Mouse (Mus musculus): ENCODE measurements at regions not wholly inside any gene's neighbourhood (a gene's known extent, or its start where the extent isn't known, plus 50 kb on each side); places are given as distances from the start of the nearest gene placed in this dataset.
A peak's percentile ranks its signal among the peaks of the same experiment; 100 is the strongest.

DNA sequence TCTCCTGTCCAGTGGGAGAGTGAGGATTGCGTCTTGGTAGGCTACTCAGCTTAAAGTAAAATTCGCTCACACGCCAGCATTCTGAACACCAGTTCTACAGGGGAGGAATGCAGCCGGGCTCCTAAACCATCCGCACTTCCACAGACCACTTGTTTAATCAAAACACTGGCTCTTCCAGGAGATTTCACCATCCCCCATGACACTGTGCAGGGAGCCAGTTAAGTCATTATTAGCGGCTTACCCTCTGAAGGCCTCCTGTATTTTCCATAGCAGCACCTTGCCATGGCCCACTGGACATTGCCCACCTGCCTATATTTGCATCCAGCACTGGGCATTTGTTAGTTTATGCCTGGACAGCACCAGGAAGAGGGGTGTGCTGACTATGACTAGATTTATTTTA, 355.5 kb downstream of the Cdh26 start:
- intact Hi-C loops (cut with DNase I): no loop called here
- DNase-seq: no peak

DNA sequence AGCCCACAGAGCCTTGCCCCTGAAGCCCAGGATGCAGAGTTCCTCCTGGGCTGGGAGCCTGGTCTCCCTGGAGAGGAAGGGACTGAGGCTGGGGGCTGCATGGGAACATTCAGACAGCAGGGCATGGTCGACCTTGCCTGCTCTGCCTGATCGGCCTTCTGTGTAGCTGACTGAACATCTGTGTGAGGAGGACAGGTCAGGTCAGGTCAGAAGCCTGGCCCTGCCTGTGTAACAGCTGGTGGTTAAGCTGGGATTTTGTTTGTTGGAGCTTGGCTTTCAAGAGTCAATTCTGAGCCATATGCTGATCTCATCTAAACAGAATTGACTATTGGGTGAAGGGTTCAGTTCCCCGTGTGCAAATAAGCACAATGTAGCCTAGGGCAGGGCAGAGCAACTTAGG, 365.5 kb downstream of the Cdh26 start:
- no peak for DNase-seq
- intact Hi-C loops (cut with DNase I): no loop called here

DNA sequence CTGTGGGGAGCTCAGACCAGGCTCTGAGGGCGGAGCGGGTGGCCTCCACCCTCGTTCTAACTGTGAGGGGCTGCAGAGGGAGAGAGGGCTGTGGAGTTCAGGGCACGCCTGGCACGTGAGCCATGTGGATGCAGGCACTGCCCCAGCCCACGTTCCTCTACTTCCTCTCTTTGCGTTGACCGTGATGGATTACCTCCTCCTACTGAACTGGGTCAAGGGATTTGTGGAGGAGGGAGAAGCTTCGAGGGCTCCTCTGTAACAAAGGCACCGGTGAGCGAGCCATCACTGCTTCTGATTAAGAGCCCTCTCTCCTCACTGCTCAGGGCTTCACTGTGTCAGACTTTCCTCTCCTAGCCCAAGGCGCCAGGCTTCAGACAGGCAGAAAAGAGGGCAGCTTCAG, 371.1 kb downstream of the Cdh26 start:
- intact Hi-C loops (cut with DNase I): no loop called here
- no peak for DNase-seq

DNA sequence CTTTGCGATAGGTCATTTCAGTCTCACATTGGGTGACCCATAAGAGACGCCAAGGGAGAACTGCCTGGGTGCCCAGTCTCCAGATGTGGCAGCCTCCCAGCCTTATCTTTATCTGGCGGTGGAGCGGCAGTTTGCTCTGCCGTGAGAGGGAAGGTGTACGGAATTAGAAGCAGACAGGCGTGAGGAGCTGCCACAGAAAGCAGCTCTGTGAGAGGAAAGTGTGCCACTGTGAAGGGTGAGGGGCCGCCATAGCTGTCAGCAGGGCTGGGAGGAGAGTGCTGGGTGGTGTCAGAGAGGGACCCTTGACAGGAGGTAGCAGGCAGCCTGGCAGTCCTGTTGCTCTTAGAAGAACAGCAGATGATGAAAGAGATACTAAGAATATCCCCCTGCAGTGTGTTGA, 375.0 kb downstream of the Cdh26 start:
- no peak for DNase-seq
- intact Hi-C loops (cut with DNase I): no loop called here

DNA sequence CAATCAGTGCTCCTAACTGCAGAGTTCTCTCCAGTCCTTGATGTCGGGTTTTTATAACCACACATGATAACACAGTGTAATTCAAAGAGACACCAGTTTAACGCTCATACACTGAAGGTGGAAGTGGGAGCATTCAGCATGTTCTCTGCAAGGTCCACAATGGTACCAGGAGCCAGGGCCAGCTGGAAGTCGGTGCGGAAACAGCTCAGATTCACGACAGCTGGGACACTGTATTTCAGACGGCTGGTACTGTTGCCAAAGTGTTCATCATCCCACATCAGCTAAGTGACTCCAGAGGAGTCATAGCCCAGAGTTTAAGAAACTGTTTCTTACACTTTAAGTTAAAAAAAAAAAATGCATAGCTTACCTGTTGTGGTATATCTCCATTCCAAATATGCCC, 391.2 kb downstream of the Cdh26 start:
- intact Hi-C loops (cut with DNase I): no loop called here
- no peak for DNase-seq

DNA sequence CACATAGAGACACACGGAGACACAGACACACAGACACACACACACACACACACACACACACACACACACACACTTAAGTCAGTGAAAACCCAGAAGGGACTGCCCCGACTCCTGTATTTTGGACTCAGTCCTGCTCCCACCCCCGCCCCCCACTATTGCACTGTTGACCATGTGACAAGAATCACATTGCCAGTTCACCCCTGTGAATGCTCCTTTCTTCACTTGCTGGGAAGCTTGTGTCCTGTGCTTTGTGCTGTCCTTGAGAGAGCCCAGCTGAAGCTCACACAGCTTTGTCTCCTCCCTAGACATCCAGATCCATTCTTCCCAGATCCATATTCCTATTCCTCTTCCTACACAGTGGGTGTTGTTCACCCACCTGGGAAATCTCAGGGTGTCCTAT, 400.0 kb downstream of the Cdh26 start:
- intact Hi-C loops (cut with DNase I): no loop called here
- no peak for DNase-seq

DNA sequence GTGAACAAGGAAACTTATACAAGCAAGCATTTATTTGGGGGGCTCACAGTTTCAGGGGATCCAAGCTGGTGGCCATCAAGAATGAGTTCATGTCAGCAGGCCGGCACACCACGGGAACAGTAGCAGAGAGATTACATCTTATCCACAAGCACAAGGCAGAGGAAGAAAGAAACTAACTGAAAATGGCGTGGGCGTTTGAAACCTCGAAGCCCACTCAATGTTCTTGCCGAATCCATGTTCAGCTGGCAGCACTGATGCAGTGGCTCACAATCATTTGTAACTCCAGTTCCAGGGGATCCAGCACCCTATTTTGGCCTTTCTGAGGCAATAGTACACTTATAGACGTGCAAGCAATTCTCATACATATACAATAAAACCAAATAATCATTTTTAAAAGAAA, 404.7 kb downstream of the Cdh26 start:
- DNase-seq: no peak
- intact Hi-C loops (cut with DNase I): no loop called here

DNA sequence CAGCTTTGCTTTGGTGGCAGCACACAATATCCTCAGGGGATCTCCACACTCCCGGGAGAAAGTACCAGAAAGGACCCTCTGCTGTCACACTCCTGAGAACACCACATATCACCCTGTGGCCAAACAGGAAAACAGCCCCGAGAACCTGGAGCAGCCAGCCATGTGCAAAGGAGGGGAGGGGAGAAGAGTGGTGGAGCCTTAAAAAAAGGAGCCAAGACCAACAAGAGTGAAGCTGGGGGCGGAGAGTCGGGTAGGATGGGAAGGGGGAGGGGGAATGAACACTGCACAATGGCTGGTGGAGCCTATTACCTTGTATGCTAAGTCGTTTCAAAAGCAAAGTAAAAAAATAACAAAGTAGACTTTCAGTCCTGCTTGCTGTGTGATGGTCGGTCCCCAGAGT, 408.2 kb downstream of the Cdh26 start:
- intact Hi-C loops (cut with DNase I): no loop called here
- no peak for DNase-seq

DNA sequence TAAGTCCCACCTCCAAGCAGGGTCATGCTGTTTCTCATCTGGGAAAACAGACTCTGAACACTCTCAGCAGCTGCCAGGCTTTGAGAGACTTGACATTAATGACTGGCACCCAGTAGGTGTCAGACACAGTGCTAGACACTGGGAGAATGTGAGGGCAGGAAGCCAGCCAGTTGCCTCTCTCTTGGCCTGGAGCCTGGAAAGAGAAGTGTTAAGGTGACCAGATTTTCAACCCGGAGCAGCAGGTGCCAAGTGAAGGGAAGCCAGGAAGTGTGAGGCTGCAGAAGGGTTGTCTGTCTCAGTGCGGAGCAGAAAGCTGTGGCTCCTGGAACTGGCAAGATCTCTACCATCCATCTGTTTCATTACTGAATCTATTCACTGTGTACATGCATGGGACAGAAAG, 410.6 kb downstream of the Cdh26 start:
- intact Hi-C loops (cut with DNase I): no loop called here
- peak; percentile 45 to 55 for DNase-seq

DNA sequence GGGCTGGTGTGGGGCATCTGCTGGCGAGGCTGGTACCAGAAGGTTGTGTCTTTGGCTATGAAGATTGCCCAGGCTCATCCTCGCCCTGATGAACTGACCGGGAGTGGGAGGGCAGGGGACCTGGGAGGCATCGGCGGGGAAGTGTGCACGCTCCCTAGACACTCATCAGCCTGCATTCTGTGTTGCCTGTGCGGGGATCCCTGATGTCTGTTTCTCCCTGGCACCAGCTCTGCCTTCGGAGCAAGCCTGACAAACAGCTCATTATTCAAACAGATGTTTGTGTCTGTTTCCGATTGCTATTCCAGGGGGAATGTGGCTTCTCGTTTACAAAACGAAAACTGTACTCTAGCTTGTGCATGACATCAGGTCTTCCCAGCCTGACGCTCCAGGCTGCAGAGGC, 412.3 kb downstream of the Cdh26 start:
- intact Hi-C loops (cut with DNase I): no loop called here
- DNase-seq: no peak

DNA sequence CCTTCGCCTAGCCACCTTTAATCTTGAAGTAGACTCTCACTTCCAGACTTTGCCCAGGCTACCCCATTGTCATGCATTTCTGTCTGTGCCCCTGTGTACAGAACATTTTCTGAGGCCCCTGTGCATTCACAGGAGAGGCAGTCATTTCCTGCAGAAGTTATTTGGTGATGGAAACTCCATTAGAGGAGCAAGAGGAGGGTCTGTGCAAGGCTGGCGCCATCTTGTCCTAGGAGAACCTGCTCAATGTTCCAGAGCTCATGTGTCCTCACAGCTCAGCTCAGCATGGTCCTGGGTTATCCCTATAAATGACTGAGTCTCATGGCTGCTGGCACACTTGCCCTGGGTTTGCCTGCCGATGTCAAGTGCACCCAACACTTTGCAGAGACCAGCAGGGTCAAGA, 413.1 kb downstream of the Cdh26 start:
- intact Hi-C loops (cut with DNase I): no loop called here

DNA sequence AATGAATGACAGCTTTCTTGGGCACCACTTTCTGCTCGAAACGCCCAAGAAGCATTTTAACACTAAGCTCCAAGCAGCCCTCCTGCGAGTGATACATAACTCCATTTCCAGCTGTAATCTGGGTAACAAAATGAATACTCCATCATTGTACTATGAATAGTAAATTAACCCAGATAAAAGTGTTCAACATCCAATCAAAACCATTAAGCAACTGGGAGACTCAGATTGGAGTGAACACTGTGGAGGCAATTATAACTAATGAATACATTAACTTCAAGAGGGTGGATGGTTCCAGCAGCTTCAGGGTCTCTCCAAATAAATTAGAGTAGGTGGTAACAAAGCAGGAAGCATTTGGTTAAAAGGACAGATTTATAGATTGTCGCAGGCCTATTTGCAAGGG, 414.2 kb downstream of the Cdh26 start:
- DNase-seq: no peak
- intact Hi-C loops (cut with DNase I): no loop called here

More for the DNA sequence above, 413.1 kb downstream of the Cdh26 start:
- no peak for DNase-seq

DNA sequence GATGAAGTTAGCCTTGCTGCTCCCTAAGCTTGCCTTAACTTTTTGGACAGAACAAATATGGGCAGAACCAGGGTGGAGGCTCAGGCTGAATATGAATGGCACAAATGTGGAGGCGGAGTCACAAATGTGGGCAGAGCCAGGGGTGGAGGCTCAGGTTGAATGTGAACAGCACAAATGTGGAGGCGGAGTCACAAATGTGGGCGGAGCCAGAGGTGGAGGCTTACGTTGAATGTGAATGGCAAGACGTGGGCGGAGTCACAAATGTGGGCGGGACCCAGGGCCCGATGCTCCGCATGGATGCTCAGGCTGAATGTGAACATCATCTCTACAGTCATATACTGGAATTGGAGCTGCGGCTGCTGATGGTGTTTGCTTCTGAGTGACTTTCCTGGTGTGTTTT, 420.0 kb downstream of the Cdh26 start:
- DNase-seq: no peak

DNA sequence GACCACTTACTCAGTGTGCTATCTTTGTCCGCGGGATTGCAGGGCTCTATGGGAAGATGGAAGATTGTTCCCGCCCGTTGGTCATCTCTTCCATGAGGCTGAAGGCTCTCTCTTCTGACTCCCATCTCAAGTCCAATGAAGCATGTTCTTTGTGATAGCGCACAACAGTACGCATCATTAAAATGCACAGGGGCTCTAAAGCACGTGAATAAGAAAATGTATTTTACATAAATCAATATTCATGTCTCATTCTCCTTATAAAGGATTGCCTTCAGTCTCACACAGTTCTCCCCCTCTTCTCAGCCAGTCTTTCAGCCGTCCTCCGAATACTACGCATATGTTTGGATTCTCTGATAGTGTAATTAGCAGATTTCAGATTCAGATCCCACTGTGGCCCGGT, 420.4 kb downstream of the Cdh26 start:
- DNase-seq: no peak
- intact Hi-C loops (cut with DNase I): no loop called here

More for the DNA sequence above, 420.0 kb downstream of the Cdh26 start:
- intact Hi-C loops (cut with DNase I): no loop called here

DNA sequence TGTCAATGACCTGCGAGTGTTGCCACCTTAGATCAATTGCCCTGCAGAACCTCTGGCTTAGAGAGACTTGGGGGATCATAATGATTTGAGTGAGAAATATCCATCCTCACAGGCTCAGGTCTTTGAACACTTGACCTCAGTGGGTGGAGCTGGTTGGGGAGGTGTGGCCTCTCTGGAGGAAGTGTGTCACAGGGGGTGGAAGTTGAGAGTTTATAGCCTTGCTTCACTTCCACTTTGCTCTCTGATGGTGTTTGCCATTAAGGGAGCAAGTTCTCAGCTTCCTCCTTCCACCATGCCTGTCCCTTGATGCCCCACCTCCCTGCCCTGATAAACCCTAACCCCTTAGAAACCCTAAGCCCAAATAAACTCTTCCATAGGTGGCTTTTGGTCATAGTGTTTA, 423.7 kb downstream of the Cdh26 start:
- intact Hi-C loops (cut with DNase I): no loop called here
- DNase-seq: no peak

DNA sequence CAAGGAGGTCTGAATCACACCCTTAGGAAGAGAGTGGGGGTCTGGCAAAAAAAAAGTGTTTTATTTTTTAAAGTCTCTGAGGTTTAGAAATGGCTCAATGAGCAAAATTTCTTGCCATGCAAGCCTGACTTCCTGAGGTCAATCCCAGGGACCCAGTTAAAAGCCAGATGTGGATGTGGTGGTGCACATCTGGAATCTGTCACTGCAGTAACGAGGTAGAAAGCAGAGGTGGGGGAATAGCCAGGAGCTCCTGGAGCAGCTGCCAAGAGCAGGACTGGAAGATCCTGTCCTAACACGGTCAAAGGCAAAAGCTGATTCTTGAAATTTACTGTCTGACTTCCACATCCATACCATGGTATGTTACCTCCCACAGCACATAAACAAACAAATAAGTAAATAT, 424.4 kb downstream of the Cdh26 start:
- intact Hi-C loops (cut with DNase I): no loop called here
- no peak for DNase-seq

DNA sequence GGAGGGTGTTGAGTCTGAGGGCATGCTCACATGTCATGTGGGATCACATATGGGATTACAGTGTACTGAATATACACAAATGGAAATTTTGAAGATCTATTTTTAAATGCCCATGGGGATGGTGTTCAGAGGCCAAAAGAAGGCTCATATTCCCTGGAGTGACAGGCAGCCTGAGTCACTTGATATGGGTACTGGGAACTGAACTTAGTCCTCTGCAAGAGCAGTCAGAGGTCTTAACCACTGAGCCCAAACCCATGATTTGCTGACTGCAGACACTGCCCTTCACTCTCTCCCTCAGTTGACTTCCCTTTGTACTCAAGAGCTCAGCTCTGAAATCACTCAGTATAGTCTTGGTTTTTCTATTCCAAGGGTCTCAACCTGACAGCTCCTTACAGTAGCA, 432.3 kb downstream of the Cdh26 start:
- intact Hi-C loops (cut with DNase I): no loop called here
- no peak for DNase-seq

DNA sequence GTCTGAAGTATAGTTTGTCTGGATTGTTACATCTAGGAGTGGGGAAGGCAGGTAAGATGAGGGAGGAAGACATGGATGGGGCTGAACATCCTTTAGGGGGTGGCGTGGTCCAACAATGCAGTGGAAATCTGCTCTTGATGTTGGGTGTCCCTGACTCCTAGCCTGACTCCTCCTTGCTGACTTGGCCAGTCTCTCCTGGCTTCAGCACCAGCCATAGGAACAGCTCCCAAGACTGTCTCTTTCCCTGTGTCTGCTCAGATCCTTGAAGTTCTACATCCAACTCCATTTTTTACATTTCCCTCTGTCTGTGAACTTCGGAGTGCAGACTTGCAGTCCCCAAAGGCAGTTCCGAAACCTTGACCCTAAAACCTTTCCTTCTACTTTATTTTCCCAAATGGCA, 436.8 kb downstream of the Cdh26 start:
- DNase-seq: no peak

DNA sequence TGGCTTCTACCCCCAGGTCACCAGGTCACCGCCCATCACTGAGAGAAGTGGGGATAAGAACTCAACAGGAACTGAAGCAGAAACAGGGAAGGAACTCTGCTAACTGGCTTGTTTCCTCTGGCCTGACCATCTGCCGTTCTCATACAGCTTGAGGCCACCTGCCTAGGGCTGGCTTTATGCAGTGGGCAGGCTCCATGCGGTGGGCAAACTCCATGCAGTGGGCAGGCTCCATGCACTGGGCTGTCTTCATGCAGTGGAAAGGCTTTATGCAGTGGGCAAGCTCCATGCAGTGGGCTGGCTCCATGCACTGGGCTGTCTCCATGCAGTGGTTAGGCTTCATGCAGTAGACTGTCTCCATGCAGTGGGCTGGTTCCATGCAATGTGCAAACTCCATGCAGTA, 438.8 kb downstream of the Cdh26 start:
- DNase-seq: no peak
- intact Hi-C loops (cut with DNase I): no loop called here

More for the DNA sequence above, 436.8 kb downstream of the Cdh26 start:
- intact Hi-C loops (cut with DNase I): no loop called here

DNA sequence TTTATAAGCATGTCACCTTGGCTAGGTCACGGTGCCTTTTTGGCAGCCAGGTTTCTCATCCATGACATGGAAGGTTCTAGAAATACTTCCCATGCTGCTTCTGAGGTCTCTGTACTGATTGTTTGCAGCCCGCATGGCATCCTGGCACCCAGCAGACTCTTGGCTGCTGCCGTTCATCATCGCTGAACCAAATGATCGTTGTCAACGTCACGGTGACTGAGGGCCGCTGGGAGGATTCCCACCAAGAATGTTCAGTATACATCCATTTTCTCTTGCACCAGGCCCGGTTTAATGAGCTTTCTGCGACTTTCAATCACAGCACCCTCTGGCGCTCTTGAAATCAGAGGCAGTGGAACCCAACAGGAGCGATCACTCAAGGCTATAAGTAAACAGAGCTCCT, 448.1 kb downstream of the Cdh26 start:
- intact Hi-C loops (cut with DNase I): no loop called here
- DNase-seq: no peak

DNA sequence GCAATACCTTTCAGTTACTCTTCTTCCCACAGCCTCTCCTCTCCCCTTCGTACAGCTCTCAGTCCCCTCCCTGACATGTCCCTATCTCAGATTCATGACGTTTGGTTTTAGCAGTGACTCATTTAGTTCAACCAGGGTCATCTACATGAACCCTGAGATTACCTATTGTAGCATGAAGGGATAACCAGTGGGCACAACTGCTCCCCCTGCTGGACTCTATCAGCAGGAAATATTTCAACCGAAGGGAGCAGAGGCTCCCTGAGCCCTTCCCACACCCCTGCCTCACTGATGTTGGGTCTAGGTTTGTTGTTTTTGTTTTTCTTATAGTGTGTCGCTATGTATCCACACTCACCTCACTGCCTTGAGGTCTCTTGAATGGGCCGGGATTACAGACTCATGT, 455.4 kb downstream of the Cdh26 start:
- no peak for DNase-seq

DNA sequence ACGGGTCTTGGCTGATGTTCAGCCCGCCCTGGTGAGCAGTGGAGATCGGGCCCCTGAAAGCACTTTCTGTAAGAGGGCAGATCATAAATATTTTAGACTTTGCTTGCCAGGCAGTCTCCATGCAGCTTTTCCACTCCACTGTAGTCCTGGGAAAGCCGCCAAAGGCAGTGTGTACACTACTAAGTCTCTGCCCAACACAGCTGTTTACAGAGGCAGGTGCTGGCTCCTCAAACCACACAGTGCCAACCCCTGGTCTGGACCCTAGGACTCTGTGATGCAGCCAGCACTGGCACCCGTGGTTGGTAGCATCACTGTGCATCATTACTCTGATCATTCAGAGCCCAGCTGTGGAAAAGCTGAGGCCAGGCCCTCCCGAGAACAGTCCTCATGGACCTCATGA, 458.4 kb downstream of the Cdh26 start:
- intact Hi-C loops (cut with DNase I): no loop called here
- no peak for DNase-seq

More for the DNA sequence above, 455.4 kb downstream of the Cdh26 start:
- intact Hi-C loops (cut with DNase I): loop anchor here (2.0 kb wide), 1 partner anchor 129 kb away; no protein-coding TSS in a partner anchor

DNA sequence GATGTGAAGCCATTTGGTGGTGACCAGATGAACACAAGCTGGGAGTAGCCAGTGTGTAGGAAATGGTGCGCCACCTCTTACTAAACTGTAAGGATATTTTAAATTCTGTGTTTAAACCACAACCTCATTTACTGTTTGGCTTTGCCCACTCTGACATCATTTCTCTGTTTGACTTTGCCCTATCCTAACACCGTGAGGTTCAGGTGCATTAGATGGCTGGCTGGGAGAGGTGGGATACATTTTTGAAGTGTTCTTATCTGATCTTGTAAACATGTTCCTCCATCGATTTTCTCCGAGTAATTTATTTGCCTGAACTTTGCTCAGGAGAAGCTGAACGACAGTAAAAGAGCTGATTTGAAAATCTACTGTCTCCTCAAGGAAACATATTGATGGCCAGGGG, 472.1 kb downstream of the Cdh26 start:
- intact Hi-C loops (cut with DNase I): no loop called here
- DNase-seq: no peak

DNA sequence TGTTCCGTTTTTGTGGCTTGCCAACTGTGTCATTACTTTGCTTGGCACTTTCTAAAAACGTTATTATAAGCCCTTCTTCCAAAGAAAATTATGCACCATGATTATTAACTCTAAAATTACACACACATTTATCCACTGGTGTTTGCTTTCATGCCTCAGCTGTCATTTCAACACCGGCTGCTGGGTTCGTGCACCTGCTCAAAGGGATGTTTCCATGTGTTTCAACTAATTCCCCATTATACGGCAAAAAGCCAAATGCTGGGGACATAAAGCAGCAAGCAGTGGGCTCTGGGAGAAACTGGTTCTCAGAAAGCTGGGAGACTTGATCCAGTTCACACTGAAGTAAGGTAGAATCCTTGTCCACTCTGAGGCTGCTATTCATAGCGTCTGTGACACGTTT, 479.0 kb downstream of the Cdh26 start:
- DNase-seq: no peak
- intact Hi-C loops (cut with DNase I): no loop called here

All from gastrocnemius, postnatal 36 days (tissue).